Mouse (Mus musculus) splenic B cell, adult 2 months (primary cell): ENCODE measurements around the gene Scml4.

Source experiments
- DNase-seq: peaks from one replicate; pipeline ENCODE4 v3.0.0-alpha.2; 2011; ENCODE audit warnings: low read depth, low spot score
- H3K27me3 ChIP-seq: 2 replicates; pipeline ENCODE4 v1.6.1; 2012; ENCODE audit warnings: mild to moderate bottlenecking, low read length, moderate library complexity, mixed read lengths; ENCODE audit not compliant: control insufficient read depth, poor library complexity, insufficient read depth, severe bottlenecking
- H3K36me3 ChIP-seq: 2 replicates; pipeline ENCODE4 v1.6.1; 2012; ENCODE audit warnings: mild to moderate bottlenecking, low read length, moderate library complexity, mixed read lengths; ENCODE audit not compliant: control insufficient read depth, poor library complexity, insufficient read depth, severe bottlenecking

Scml4 gene

DNA sequence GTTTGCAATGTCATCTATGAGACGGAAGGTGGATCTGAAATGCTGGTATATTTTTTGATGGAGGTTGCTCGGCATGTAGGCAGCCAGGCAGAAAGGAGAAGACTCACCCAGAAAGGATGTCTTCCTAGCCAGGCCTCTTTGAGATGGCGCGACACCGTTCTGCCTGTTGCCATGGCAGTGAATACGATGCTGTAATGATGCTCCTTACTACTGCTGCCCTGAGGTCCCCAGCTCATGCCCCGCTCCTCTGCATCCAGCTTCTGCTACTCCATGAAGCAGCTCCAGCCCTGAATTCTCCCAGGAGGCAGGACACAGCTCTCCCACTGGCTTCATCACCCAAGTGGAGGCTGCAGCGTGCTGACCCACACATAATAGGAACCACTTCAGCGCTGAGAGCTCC is 130.8 kb downstream of the Scml4 start:
- Histone ChIP-seq H3K27me3 (no peaks in the 10 kb centered on the region), H3K36me3 (no peaks in the 10 kb centered on the region)
- DNase-seq: no peak

DNA sequence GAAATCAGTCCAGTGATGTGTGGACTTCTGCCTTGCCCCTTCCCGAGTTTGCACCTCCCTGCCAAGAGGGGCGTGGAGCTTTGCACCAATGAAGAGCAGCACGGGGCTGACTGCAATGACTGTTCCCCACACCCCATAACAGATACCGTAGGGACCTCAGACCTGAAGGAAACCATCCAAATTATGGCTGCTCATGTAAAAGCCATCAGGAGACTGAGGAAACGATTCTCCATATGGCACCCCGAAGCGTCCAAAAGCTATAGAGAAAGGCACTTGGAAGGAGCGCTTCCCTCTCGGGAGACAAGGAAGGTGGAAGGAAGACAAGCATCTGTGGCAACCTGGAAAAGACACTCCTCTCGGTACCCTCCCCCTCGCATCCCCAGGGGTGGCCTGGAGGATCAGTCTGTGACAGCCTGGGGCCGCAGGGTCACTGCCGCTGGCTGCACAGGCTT is 134.2 kb downstream of the Scml4 start:
- no peaks in the 10 kb centered on the region for H3K27me3 ChIP-seq
- DNase-seq: no peak
- no peaks in the 10 kb centered on the region for H3K36me3 ChIP-seq

DNA sequence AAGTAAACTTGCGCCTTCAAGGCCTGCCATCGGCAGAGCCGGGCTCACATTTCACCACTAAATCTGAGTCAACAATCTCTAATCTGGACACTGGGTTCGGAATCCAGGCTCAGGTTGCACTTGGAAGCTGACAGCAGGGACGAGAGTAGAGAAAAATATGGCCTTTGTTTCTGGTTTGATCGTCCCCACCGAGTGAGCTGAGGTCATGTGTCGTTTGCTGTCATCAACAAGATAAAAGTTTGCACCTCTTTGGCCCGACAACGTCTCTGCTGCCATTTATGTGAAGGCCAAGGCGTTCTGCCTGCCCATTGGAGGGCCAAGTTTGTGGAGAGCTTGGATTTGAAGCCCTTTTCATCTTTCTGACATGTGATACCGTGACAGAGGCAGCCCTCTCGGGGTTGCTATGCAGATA is 135.3 kb downstream of the Scml4 start:
- Histone ChIP-seq H3K36me3 (no peaks in the 10 kb centered on the region), H3K27me3 (no peaks in the 10 kb centered on the region)
- no peak for DNase-seq

DNA sequence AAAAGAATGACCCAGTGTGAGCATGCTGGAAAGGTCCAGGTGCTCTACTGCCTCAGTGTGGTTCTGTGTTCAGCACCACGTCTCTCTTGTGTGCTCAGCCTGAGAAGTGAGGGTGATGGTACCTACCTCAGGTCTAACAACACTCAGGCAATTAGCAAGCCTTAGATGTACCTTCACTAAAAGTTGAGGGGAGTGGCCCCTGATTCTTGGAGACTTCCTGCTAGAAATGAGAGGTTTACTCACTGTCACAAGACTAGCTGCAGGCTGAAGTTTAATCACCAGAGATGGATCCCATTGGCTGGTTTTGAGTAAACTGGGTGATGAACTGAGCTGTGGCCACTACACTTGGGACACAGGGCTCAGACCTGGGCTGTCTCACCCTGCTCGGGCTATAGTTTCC is 137.1 kb downstream of the Scml4 start:
- H3K36me3 ChIP-seq: no peaks in the 10 kb centered on the region
- H3K27me3 ChIP-seq: no peaks in the 10 kb centered on the region
- no peak for DNase-seq

DNA sequence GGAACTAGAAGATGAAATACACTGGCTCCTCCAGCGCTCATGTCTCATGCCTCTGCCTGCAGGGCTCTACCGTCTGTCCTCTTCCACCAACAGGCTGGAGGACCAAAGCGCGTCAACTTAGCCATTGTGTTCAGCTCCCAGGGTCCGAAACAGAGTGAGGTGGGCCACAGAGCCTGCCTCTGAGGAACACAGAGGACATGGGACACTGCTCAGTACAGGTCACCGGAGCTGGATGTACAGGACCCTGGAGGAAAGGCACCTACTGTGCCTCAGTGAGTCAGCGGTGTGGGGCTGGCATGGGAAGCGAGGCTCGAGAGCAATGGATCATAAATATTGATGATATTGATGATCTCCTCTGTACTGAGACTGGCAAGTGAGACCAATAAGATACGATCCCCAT is 139.2 kb downstream of the Scml4 start:
- H3K36me3 ChIP-seq: no peaks in the 10 kb centered on the region
- H3K27me3 ChIP-seq: no peaks in the 10 kb centered on the region; the same call in 1 of the 2 replicates

DNA sequence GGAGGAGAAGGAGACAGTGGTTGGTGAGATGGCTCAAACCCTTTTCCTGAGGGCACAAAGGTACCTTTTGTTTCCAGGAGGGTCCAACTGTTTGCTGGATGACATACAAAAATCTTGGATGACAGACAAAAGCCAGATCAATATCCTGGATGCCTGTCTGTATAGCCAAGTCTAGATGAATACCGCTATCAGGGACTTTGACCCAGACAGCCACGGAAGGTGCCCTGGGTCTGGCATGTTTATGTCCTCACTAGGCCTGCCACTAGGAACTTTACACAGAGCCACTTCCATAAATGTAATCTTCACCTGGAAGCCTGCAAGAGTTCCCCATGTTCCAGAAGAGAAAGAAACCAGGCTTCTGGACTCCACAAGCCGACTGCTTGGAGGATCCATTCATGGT is 141.3 kb downstream of the Scml4 start:
- DNase-seq: no peak
- Histone ChIP-seq H3K27me3 (peaks cover 2% of the 10 kb centered on the region; the same call in 1 of the 2 replicates), H3K36me3 (no peaks in the 10 kb centered on the region)

More for the DNA sequence above, 139.2 kb downstream of the Scml4 start:
- no peak for DNase-seq

DNA sequence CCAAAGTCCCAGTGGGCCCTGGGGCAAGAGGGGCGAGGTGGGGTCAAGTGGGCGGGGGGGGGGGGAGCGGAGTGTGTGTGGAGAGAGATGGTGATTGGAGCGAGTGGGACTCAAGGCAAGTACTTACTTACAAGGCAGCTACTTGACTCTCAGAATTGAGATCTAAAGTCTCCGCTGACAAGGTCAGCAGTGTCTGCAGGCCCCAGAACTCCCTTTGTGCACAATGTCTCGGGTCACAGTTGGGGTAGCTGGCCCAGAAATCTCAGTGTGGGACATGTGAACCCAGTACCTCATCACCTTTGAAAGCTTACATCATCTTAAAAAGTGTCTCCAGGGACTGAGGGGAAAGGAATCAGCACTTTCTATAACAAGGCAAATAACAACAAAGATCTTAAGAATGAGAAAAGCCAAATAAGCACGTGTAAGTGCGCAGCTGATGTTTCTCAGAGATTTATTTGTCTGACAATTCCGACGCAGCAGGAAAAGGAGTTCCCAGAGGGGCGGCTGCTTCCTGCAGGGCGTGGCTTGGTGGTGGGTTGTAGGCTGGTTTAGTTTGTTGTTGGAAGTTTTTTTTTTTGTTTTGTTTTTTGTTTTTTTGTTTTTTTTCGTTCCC is 142.0 kb downstream of the Scml4 start:
- Histone ChIP-seq H3K27me3 (peaks cover 2% of the 10 kb centered on the region; the same call in 1 of the 2 replicates), H3K36me3 (no peaks in the 10 kb centered on the region)
- peak; percentile 5 for DNase-seq

DNA sequence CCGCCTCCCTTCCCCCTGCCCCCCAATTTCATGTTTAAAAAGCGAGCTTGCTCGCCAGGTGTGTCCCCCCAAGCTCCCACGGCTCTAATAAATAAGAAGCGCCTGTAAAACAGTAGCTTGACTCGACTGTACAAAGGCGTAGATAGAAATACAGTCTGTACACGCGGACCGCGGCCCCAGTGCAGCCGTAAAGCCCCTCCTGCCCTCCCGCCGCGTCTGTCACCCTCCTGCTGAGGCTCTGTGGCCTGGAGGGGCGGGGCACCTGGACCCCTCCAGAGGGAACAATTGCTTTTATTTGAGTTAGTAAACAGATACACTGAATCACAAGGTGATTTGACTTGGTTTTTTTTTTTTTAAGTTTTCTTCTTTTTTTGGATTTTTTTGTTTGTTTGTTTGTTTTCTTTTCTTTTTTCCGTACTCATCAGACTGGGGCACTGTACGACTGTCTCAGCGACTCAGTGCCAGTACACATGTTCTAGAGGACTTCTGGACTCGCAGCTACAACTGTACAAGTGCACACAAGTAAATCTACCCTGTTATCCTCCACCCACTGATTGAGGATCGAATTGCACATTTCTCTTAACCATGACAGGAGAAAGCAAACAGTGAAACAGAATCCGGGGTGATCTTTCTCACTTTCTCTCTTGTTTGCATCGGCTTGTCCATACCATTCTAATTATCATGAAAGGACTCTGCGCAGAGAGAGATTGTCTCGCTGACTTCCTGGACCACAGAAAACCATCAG is 142.7 kb downstream of the Scml4 start:
- H3K27me3 ChIP-seq: peaks cover 2% of the 10 kb centered on the region; the same call in 1 of the 2 replicates
- DNase-seq: no peak

DNA sequence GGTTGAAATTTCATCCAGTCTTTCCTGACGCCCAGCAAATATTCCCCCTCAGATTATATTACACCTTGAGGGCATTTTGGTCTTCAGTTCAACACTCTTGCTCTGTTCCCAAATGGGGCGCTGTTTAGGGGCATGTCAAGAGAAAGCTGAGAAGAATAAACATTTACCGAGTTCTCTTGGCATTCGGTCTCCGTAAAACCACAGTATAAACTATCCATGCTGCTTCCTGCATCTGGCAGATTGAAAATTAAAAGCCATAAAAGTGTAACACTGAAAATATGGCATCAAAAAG is 143.2 kb downstream of the Scml4 start:
- Histone ChIP-seq H3K27me3 (peaks cover 2% of the 10 kb centered on the region; the same call in 1 of the 2 replicates), H3K36me3 (no peaks in the 10 kb centered on the region)
- DNase-seq: no peak

More for the DNA sequence above, 142.7 kb downstream of the Scml4 start:
- H3K36me3 ChIP-seq: no peaks in the 10 kb centered on the region

DNA sequence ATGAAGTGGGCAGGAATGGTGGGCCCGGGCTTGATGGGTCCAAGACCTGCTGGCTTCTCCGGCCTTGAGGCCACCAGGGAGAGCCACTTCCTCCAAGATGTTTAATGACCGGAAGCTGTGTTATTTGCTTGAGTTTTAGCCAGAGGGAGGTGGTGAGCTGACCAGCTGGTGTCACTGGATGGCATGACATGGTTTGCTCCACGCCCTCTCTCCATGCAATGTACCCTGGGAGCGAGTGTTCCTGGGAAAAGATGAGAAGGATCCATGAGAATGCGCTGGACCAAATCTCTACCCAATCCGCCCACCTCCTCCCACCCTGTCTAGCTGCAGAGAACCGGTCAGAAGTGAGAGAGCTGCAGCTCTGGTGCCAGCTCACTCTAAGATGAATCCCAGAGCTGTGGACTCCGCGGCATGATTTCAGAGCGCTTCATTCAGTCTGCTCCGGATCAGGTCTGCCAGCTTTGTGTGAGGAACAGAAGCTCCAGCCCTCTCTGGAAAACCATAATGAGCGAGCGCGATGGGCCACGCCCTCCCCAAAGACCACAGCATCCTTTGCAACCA is 144.1 kb downstream of the Scml4 start:
- H3K36me3 ChIP-seq: no peaks in the 10 kb centered on the region
- no peak for DNase-seq
- peaks cover 2% of the 10 kb centered on the region; the same call in 1 of the 2 replicates for H3K27me3 ChIP-seq

DNA sequence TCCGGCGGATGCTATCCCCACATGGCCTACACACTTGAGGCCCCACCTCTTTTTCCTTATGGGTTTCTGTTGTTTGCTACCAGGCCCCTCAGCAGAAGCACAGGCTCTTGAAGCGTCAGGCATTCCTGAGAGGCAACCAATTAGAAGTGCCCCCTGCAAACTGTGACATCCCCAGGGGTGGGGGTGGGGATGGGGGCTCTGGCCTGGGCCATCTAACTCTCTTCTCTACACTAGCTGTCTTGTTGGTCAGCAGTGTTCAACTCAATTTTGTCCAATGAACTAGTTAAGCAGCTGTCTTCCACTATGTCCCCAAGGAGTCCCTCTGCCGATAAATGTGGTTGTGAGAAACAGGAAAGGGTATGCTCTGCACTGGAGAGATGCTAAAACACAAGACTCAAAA is 144.9 kb downstream of the Scml4 start:
- Histone ChIP-seq H3K36me3 (no peaks in the 10 kb centered on the region), H3K27me3 (peaks cover 2% of the 10 kb centered on the region; the same call in 1 of the 2 replicates)
- DNase-seq: no peak

DNA sequence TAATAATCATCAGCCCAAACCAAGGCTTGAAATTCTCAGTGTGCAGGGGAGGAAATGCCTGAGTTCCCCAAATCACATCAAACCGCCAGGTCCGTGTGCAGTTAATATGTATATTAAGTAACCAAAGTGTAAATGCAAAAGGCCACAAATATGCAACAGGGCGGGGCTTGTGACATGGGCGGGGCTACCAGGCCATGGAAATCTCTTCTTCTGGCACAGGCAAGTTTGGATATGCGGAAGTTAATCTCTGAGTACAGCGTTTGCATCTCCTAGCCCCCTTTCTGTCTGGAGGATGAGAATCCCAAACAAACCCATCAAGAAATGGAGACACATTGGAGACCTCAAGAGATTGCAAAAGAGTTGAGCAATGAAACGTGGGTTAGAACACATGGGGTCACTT is 145.5 kb downstream of the Scml4 start:
- no peaks in the 10 kb centered on the region for H3K36me3 ChIP-seq
- no peak for DNase-seq
- peaks cover 2% of the 10 kb centered on the region; the same call in 1 of the 2 replicates for H3K27me3 ChIP-seq

DNA sequence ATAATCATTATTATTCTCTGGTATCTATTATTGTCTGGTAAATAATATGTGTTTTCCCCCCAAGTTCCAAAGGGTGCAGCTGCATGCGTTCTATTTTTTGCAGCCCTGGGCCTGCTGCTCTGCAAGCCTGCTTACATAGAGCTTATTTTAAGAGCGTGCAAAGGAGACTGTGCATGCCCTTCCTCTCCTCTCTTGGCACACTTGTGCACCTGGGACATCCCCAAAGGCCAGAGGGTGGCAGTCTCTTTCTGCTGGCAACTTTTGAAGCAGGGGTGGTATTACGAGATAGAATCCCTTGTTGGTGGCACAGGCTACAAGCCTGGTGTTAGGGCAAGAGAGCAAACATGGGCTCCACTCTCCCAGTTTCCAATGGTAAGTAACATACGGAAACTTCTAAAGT is 146.4 kb downstream of the Scml4 start:
- H3K36me3 ChIP-seq: no peaks in the 10 kb centered on the region
- no peak for DNase-seq
- peaks cover 2% of the 10 kb centered on the region; the same call in 1 of the 2 replicates for H3K27me3 ChIP-seq

DNA sequence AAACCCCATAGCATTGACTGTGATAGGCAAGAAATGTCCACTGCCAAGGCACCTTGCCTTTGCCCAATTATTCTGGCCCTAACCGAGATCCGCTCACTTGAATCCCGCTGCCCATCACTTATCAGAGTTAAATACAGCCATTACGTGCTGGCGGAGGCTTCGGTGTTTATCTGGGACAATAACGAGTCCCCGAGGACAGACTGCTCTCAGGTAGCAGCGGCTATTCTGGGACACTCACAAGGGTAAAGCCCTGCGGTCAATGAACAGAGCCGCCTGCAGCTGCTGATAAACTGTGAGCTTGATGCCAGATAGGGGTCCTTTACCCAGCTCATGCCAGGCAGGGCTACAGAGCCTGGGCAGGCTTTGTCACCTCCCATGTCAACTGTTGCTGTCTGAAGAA is 147.9 kb downstream of the Scml4 start:
- no peaks in the 10 kb centered on the region for H3K36me3 ChIP-seq
- H3K27me3 ChIP-seq: 0 out of 2 replicates have a peak, but pooled peaks cover 2% of the 10 kb centered on the region

More for the DNA sequence above, 147.9 kb downstream of the Scml4 start:
- DNase-seq: no peak
